Mouse (Mus musculus) heart, adult 2 months (tissue): ENCODE results near the gene Palm2.

Experiments
- CTCF ChIP-seq: fragments of 200-600 bp; IDR thresholded peaks from 2 replicates; pipeline ENCODE4 v1.8.1; 2022; ENCODE audit warnings: antibody characterized with exemption, mild to moderate bottlenecking, moderate library complexity
- EP300 ChIP-seq: fragments of 200-500 bp; IDR thresholded peaks from 2 replicates; pipeline ENCODE4 v1.6.1; 2011; ENCODE audit warnings: low read depth, low read length, control low read depth; ENCODE audit not compliant: insufficient read depth
- POLR2A ChIP-seq: fragments of 200-500 bp; IDR thresholded peaks from 2 replicates; pipeline ENCODE4 v1.6.1; 2011; ENCODE audit warnings: mild to moderate bottlenecking, low read depth, low read length, control low read depth; ENCODE audit not compliant: insufficient read depth

GRCm38 (mm10) chr4:57451896-57452295 lies 17.8 kb downstream of the Palm2 start:
- TF ChIP-seq CTCF = peak; percentile 81
- no peak for TF ChIP-seq EP300
- TF ChIP-seq POLR2A = no peak
